Mouse (Mus musculus) gastrocnemius, adult 18-20 months (tissue): Measurements from ENCODE around the gene Vwa3b. TPM values are rescaled to one million over a fixed set of nuclear protein-coding genes. Genes with fewer than 3 reads are reported as not detected.

Experiments
- DNase-seq: peaks from one replicate; pipeline ENCODE4 v3.0.0; 2021; ENCODE audit warnings: low spot score
- total RNA-seq, 2 experiments: library from RNA; stranded (reverse); gene quantifications; 2 replicates each; pipeline ENCODE4 v1.2.3; 2021

The Vwa3b gene
- total RNA-seq, 2 experiments from 2014 or later, result 85.9 to 109 TPM

DNA sequence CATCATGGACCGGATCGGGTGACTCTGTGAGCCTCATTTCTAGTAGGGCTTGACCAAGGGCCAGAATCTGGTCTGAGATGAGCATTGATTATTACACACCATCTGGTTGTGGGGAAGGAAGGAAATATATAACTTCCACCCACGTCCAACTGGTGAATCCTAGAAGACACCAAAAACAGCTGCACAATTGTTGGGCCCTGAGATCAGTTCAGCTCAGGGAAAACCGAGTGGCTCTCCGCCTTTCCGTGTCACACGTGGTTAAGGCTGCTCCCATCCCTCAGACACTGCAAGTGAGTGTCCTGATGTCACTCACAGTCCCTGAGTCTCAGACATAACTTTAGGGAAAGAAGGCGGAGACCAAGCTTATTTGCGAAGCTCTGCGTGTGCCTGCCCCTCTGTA is 16.5 kb upstream of the Vwa3b start:
- peak; percentile 44 for DNase-seq

DNA sequence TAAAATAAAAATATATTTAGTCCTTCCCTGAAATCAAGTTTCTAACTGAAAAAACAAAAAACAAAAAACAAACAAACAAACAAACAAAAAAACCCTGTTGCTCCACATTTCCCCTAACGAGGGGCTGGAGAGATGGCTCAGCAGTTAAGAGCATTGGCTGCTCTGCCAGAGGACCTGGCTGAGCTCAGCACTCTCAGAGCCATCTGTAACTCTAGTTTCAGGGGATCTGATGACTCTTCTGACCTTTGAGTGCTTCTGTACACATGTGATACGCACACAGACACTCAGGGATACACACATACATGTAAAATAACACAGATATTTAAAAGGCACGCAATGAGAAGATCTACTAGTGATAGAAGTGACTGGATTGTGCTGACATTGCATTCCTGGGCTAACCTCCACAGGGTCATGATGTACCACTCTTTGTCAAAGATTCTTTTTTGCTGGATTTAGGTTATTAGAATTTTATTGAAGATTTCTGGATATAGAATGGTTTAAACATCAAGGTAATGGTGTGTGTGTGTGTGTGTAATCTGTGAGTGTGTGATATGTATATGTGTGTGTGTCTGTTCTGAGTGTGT is 14.7 kb upstream of the Vwa3b start:
- DNase-seq, result no peak

DNA sequence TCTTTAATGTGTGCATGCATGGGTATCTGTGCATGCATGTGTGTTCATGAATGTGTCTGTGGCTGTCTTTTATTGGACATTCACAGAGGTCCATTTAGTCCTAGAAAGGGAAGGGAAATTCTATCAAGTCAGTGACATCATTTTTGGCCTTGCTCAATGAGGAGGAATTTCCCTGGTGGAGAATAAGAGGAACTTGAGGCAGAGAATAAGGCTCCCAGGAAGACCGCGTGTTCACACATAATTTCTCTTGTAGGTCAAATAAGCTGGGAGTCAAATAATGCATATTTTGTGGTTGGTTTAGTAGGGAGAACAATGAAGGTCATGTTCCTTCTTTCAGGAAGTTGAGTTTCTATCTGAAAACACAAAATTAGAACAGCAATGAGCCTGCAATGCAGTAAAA is 13.4 kb upstream of the Vwa3b start:
- no peak for DNase-seq

DNA sequence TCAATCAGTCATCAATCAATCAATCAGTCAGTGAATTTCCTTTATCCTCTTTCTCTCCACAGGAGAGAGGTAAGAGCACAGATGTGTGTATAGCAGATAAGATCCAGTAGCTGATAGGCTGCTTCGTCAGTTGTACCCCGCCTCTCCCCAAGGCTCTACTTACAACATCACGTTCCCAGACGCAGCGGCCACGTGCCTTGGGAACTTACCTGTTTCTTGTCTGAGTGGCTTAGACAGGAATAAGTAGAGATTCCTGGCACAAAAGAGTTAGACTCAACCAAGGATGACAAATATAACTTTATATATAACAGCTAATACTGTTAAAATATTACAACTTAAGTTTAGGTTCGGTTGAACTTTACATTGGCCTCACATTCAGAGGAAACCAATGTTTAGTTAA is 12.7 kb upstream of the Vwa3b start:
- DNase-seq, result peak; percentile 46

DNA sequence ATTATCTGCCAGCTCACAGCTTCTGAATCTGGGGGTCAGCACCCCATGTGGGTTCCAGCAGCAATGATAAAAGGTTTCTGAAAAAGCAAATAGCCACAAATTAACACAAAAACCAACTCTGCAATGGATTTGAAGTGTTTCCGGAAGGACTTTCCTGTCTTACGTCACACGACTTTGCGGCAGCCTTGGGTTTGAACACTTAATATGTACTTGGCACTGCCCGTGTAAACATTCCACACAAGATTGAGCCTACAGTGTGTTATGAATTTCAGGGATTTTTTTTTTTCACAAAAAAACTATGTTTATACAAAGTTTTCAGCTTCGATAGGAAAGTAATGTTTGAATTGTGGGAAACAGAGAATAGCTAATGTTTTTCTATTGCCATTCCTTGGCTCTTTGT is 7.4 kb upstream of the Vwa3b start:
- DNase-seq, result no peak

DNA sequence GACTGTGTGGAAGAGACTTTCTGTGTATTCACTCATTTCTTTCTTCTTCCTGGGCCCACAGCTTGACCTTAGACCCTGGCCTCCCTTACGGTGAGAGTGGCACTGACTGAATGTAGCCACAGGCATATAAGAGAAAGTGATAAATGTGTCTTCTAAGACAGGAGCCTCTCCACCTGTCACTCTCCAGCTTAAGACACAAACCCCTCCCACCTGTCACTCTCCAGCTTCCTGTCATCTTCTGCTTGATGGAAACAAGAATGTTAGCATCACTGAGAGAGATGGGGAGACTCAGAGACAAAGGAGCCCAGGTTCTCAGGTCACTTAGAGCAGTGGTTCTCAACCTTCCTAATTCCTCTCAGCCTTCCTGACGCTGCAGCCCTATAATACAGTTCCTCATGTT is 3.7 kb upstream of the Vwa3b start:
- DNase-seq, result no peak

DNA sequence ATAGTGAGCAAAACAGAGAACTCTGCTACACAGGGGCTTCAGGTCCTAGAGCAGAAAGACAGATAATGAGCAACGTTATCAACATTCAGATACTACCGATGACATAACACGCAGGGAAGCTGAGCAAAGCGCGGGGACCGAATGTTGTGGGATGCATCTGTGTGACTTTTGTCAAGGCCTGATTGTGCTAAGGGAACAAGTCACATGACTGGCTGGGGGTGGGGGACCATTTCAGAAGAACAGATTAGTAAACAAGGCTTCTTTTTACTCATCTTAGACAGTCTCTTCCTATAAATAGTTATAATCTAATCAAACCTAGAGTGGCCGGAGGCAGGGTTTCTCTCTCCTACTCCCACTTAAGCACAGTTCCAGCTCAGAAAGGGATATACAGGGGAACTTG is 1.7 kb upstream of the Vwa3b start:
- no peak for DNase-seq

DNA sequence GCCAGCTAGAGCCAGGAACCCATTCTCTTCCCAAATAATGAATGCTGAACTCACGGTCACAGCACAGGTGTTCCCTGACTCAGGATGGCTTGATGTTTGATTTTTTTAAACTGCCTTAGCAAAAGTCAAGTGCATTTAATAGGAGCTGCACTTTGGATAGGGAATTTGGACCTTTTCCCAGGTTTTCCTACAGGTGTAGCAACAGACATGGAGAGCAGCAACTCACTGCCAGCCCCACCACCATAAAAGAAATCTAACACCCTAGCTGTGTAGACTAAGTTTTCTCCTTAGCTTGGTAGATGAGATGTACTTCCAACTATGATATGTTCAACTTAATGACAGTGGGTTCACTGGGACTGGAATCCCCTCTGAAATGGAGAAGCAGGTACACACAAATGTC is 1.0 kb upstream of the Vwa3b start:
- no peak for DNase-seq

DNA sequence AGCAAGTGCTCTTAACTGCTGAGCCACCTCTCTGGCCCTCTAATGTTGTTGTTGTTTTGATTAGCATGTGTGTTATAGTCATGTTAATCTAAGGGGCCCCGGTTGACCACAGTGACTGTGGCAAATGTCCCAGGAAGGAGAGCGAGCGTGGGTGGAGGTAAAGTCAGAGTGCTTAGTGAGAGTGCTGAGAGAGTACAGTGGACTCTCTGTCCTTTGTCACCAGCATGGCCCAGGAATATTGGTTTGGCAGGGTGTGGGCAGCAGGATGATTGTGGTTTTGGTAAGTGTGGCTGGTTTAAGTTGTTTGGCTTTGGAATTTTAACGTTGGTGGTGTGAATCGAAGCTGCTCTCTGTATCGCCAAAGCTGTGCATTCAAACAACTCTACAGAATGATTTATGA is 470 bp downstream of the Vwa3b start:
- DNase-seq, result no peak

DNA sequence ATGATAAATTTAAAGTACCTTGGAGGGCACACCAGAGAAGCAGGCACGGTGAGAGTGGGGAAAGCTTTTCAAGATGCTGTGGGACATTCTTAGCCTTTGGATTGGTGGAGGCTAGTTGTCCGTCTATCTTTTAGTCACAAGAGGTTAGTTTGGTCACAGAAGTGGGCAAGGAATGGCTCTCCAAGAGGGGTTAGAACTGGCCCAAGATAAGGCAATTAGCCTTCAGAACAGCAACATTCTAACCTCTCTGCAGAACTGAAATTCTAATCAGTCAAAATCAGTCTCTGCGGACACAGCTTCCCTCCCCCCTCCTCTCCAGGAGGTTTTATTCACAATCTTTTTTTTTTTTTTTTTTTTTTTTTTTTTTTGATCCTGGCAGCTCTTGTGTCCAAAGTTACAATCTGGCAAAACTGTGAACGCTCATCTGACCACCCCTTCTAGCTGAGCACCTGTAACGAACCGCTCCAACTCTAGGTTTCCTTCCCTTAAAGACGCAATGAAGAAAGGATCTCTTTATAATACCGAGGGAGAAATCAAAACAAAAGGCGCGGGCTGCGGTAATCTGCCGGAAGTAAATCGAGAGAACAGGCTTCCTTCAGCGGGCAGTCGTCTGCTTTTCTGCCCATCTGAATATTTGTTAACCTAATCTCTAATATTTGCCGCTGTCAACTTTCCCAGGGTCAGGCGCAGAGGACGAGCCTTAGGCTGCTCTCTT is 2.2 kb downstream of the Vwa3b start:
- no peak for DNase-seq

DNA sequence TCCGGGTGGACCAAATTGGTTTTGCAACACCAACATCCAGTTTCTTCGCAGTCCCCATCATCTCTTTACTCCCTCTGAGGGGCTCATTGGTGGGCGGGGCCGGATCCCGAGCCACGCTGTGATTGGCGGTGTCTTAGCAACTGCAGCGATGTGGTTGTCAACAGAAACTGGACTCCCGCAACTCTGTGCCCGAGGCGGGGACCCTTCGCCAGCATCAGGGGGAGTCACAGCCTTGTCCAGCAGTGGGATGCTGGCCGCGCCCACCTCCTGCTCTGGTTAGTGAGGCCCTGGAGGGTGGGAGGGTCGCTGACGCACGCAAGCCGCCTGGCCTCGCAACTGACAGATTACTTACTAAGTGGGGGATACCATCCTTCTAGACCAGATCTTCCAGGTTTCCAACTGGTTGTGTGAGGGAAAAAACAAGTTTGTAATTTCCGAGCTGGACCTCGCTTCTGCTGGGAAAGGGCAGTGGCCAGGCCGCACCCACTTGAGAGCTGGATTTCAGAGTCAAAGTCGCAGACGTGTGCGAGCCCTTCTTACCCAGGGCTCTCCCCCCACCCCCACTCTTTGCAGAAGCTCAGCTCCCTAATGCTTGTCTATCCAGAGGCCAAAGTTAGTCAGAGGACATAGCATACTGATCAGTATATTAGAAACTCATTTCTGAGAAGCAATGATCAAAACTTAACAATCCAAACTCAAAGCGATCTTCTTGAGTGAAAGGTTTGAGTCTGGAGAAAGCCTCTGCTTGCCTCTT is 2.9 kb downstream of the Vwa3b start:
- peak; percentile 81 for DNase-seq

DNA sequence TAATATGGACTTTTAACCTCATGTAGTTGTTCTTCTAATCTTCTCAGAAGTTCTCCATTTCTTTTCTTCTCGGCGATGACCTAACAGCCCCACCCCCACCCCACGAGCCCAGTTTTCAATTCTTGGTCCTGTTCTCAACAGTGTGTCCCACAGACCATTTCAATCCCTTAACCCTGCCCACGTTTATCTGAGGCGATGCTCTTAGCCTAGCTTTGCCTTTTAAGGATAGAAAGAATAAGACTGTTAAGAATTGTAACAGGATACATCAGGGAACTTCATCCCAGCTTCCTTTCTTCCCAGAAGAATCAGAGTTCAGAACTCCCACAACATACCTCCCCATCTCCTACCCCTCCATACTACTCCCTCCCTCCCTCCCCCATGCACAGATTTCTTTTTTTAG is 3.5 kb downstream of the Vwa3b start:
- no peak for DNase-seq

DNA sequence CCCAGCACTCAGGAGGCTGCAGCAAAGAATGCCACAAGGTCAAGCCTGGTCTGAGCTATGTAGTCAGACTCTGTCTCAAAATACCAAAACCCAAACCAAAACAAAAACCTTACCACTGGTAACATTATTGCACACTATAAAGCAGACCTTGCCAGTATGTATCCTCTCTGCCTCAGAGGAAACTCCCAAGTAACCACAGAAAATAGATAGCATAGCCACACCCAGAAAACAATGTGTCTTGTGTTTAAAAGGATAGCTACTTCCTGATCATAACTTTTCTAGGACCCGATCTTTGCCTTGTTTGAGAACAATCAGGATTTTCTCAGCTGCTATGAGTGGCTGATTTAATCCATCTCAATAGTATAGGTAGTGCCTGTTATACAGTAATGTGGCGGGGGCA is 4.3 kb downstream of the Vwa3b start:
- DNase-seq, result no peak

DNA sequence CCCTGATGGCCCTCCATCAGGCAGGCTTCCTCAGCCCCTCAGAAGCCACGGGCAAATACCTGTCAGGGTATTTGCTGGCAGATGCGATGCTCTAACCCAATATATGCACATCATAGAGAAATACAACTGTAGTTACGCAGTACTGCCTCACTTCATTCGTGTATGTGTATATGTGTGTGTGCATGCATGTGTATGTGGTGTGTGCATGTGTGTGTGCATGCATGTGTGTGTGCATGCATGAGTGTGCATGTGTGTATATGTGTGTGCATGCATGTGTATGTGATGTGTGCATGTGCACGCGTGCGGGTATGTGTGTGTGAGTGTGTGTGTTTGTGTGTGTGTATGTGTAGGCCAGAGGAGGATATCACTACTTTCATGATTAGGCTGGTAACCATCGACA is 9.5 kb downstream of the Vwa3b start:
- DNase-seq, result no peak

DNA sequence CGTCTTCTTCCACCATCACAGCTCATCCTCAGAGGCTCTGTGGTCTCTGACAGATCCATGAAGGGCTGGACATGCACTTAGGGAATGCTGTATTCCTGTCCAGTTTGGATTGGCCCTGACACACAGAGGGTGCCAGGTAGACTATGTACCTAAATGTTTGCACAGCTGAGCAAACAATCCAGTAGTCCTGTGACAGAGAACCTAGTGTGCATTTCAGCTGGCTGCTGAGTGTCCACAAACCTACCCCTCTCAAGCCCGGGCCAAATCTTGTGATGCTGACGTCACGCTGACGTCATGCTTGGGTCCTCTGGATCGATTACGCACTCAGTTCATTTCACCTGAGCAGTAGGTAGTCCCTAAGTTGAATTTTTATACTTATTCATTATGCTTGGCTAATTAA is 14.7 kb downstream of the Vwa3b start:
- DNase-seq, result no peak

DNA sequence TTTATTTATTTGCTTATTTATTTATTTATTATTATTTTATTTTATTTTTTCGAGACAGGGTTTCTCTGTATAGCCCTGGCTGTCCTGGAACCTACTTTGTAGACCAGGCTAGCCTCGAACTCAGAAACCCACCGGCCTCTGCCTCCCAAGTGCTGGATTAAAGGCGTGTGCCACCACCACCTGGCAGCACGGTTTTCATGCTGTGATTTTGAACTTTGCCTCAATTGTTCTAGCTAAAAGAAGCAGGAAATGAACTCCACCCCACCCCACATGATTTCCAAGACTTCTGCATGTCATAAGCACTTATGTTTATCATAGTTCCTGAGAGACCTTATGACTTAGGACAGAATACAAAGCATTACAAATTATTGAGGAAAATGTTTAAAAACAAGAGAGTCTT is 15.5 kb downstream of the Vwa3b start:
- no peak for DNase-seq

DNA sequence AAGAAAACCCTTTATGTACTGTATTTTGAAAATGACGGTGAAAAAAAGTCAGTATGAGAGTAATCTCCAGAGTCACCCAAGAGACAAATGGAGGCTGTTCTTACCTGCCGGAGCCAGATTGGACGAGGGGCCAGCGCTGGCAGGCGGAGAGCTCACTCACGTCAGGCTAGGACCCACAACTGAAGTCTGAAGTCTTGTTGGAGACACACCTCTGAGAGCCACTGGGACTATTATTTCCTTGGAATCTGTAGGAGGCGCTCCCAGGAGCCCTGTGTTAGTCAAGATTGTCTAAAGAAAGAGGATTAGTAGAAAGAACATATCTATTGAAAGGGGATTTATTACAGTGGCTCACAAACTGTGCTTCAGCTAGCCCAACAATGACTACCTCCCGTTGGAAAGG is 16.4 kb downstream of the Vwa3b start:
- DNase-seq, result no peak

DNA sequence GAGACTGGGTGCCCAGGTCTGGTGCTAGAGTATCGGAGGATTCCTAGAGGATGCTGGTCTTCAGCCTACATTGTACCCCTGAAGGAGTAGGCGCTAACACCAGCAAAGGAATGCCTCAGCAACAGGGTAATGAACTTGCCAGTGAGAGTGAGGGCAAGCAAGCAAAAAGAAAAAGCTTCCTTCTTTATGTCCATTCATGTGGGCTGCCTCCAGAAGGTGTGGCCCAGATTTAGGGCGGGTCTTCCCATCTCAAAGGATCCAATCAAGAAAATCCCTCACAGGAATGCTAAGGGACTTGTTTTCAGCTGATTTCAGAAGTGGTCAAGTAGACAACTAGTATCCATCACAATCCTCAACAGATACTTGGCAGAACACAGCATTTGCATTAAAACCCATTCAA is 16.8 kb downstream of the Vwa3b start:
- no peak for DNase-seq

DNA sequence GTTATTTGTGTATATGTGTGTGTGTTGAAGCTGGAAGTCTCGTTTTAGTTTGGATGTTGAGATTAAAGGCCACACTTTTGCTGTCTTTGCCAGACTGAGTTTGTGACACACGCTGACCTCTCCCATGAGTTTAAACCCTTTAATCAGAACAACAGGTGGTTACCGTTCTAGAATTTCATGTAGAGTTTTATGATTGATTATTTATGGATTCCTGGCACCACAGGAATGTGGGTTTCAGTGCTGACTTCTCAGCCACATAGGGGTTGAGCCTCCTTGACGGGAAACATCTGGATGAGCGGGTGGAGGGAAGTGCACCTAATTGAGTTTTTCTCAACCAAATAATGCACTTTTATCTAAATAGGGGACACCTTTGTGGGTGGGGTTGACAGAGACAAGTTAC is 19.1 kb downstream of the Vwa3b start:
- no peak for DNase-seq

DNA sequence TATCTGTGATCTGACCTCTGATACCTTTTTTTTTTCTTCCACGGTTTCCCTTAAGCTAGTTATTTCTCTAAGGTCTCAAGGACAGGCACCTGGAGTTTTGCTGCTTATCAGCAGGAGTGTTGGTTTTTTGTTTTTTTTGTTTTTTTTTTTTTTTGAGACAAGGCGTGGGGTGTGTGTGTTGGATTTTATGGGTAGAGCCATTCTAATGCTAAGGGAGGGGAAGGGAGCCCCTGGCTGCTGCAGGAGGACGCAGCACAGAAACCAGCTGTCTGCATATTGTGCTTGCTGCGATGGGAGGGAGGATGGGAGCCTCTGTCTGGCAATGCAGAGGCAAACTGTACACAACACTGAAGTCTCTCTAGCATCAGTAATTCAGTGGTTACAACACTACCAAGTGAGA is 22.8 kb downstream of the Vwa3b start:
- no peak for DNase-seq

DNA sequence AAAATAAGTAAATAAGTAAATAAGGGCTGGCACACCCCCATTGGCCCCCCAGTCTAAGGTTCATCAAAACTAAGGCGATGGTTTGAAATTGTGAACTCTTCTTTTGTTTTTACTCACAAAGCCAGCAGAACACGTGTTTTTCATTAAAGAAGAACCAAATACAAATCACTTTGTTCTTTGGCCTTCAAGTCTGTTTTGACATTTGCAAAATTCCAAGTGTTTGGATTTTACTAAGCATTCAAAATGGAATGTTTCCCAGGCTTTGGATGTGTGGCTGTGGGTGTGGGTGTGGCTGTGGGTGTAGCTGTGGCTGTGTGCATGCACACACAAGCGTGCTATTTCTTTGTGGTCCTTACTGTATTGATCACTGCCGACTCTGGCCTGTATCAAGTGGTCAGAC is 27.3 kb downstream of the Vwa3b start:
- DNase-seq, result no peak

DNA sequence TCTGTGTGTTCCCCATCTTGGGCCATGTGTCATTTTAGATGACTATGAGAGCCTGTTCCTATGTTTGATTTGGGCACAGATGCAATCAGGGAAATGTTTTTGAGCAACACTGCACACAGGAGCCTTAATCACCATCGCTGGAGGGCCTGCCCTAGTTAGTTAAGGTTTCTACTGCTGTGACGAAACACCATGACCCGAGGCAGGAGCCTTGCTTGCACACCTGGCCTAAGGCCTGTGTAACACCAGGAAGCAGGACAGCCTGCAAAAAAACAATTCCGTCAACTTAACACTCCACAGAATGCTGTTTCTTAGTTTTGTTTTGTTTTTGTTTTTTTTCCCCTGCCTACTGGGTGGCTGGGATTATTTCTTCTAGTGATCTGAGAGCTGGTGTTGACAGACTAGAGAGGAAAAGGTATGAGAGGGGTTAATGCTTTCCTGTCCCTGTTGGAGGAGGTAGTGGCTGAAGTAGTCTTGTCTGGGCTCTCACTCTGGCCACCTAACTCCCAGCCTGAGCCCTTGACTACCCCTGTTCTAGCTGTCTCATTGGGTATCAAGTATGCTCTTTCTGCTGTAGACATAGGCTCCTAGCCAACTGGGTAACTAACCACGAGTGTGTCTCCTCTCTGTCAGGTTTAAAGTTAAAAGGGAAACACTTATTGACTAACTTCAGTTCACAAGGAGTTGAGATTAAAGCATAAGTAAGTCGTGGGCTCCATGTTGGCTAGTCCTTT is 30.6 kb downstream of the Vwa3b start:
- DNase-seq, result no peak
